Mouse (Mus musculus) heart, postnatal 4 days (tissue): ENCODE results near the gene Dnah3. TPM values are rescaled to one million over a fixed set of nuclear protein-coding genes. Genes with fewer than 3 reads are reported as not detected.

Experiments
- DNase-seq: peaks from one replicate; pipeline ENCODE4 v3.0.0; 2021
- total RNA-seq, 2 experiments: library from RNA; stranded (reverse); gene quantifications; 2 replicates each; pipeline ENCODE4 v1.2.3; 2021

Dnah3 gene
- total RNA-seq, 2 experiments from 2014 or later = 0.02 to 0.05 TPM

DNA sequence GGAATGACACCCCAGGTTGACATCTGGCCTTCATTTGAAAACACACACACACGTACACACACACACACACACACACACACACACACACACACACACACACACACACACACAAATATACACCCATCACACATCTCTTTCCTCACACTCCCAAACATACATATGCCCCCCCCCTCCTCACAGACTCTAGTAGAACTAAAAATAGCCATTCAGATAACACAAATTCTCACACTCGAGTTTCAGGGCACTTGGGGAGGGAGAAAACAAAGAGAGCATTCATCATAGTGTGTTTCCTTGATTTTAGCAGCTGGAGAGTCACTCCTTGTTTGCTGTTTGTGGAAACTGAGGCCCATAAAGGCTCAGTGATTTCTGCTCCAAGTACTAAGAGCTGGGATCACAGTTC is 41.1 kb downstream of the Dnah3 start:
- no peak for DNase-seq

DNA sequence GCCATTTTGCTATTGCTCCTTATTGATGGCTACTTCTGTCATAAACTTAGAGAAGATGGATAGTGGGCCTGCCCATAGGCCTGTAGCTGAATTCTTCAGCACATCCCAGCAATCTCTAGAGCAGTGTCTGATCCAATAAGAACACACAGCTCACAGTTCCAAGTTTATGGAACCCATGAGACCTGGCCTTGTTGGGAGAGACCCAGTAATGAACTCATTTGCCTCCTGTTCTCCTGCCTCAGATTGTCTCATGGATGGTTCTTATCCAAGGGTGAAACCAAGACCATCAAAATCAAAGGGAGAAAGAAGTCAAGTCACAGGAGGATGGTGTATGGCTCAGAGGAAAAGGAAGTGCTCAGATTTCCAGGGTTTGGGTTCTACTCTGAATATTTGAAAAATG is 44.6 kb downstream of the Dnah3 start:
- DNase-seq = no peak

DNA sequence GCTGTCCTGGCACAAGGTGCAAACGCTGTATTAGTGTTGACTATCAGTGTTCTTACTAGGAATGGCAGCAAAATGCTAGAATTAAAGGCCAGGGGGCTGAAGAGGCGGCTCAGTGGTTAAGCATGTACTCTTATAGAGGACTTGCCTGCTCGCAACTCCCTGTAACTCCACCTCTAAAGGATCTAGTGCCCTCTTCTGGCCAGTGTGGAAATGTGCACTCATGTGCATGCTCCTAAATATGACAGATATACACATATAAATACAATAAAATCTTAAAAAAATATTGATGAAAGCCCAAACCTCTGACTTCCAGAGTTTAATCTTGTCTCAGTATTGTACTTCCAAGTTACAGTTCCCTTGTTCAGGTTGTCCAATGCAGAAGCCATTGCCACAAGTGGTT is 51.1 kb downstream of the Dnah3 start:
- DNase-seq = no peak

DNA sequence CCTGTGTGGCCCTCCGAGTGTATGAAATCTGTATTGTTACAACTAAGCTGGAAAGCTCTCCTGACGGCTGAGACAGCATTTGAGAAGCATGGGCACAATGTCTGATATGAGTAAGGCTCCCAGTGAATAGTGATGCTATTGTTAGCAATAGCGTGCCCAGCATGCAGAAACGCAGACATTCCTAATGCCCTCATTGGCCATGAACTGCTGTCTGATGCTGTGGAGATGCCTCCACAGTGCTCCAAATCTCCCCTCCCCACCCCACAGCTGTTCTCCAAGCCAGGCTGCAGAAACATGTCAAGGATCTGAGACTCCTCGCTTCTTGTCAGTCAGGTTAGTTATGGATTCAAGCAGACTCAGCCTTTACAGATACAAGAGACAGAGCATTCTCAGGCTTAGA is 58.7 kb downstream of the Dnah3 start:
- no peak for DNase-seq

DNA sequence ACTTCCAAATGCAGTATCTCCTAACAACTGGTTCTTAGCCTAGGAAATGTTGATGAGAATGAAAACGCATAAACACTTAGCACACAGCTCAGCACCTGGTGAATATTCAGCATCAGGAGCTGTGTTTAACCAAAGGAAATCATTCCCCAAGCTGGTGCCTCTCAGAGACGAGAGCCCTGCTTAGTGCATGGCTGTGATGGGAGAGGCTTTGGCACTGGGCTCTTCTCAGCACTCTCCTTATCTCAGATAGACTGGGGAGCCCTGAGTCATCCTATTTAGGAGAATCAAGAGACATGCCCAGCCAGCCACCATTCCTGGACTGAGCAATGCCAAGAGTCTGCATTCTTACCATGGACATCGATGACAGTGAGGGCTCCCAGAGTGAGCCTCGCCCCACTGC is 60.1 kb downstream of the Dnah3 start:
- no peak for DNase-seq

DNA sequence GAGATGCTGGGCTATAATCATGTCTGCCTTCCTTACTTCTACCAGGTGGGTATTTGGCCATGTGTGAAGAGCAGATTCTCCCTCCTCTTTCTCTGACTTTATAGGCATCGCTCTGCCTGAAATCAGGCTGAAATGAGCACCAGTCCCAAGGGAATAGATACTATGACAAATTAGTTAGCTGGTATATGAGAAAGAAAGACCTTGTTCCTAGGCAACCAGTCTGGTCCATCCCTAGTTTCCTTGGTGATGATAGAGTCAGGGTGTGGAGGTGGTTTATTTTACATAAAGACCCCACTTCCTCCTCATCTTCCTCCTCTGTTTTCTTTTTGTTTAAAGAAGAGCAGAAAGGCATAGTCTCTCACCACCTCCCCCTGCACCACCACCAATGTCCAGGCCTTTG is 60.5 kb downstream of the Dnah3 start:
- no peak for DNase-seq

DNA sequence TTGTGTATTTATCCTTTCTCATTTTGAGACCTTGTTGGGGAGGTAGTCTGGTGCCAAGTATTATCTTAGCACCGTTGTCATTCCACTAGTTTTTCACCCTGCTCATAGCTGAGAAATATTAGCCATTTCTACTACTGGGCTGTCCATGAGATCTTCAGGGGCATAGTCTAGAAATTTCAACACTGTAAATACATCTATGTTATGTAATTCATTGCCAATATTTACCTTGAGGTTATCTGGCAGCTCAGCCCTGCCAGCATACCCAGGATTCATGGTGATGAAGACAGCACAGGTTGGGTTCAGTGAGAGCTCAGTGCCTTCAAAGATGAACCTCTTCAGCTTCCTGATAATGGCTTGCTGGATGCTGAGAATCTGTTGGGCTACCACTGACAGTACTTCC is 66.4 kb downstream of the Dnah3 start:
- DNase-seq = no peak

DNA sequence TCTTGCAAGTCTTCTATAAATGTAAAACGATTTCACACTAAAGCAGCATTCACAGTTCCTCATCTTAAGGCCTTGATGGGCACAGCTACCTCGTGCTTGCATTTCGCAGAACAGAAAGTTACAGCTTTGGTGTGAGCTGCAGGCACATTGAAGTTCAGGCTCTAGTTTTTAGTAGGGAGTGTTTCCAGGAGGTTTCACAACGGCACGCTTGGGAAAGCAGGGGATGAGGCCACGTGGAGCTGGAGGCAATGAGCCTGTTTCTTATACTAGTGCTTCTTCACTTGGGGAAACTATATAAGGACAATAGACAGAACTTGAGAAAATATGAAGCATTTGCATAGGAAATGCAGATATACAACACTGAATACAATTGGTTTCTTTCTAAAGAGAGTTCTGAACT is 98.0 kb downstream of the Dnah3 start:
- DNase-seq = no peak

DNA sequence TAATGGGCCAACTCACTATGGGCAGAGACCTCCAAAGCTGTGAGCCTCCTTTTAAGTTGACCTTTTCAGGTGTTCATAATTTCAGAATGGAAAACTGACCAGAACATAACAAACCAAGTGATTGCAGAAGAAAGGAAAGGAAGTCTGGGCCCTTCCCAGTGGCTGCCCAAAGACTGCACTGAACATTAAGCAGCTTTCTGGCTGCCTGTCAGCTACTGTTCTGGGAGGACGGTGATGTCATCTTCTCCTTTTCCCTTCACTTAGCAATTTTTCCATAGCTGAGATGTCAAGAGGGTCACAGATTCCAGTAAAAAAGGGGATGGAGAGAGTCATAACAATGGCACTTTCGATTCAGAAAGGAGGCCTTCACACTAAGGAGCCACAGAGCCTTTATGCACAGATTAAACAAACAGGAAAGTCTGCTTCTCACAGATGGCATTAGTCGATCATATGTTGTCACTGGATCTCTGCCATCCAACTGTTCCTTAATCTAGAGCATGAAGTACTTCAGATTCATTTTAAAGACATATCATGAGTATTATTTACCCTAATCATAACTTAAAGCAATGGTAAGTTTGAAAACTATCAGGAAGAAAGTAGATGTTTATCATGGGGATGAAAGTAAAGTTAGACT is 109.7 kb downstream of the Dnah3 start:
- DNase-seq = peak; percentile 48

DNA sequence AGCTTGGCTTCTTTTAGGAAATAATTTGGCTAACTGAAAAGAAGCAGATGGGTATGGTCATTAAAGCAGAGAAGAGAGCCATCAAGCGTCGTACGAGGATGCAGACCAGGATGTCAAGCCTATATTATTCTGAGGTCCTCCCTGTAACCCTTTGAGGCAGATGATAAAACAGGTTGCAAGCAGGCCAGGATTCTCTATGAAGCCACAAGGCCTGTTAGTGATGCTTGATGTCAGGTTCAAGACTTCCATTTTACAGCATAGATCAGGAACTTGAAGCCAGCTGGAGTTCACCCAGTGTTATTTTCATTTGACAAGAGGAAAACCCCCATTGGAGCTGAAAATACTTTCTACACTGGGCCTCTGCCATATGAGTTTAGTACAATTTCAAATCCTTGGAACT is 114.9 kb downstream of the Dnah3 start:
- DNase-seq = no peak

DNA sequence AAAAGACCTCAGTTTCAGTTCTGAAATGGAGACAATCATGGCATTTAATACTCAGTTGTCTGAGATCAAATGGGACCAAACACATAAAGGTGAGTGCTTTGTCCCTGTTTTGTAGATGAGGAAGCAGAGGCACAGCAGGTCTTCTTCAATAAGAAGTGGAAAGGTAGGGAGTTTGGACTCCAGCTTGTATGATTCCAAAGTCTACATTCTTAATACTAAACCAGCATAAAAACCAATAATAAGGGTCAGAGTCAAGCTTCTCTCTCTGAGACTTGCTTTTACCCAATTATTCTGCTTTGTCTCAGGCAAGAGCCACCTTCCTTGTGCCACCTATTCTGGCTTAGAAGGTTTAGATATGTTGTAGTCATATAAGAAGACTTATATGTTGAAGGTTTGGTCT is 116.5 kb downstream of the Dnah3 start:
- no peak for DNase-seq

DNA sequence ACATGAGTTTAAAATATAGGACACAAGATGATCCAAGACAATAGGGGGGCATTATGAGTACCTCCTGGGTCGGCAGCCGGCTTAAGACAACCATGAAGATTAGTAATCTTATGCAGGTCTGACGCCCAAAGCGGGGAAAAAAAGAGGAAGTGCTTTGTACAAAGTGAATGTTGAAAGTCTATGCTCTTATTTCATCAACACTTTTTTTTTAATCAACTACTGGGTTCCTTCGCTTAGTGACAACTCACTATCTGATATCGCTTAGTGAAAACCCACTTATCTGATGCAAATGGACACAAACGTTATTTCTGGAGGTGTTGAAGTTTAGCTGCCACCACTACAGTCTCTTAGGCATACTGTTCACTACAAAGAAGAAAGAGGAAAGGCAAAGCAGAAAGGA is 117.5 kb downstream of the Dnah3 start:
- no peak for DNase-seq

DNA sequence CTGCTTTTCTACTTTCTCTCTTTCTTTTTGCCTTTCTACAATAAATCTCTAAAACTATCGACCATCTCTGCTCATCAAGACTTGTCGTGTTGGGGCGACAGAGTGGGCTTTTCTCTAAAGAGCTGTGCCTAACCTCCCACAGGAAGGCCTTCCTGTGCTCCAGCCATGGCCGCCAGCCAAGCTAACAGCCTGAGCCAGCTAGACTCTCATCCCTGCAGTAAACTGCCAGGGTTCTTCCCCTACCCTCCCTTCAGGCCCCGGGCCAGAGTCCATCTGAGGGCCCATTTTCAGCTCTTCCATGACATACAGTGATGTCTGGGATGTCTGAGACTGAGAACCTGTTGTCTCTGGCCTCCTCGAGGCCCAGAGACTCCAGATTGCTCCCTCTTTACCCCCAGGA is 118.8 kb downstream of the Dnah3 start:
- DNase-seq = peak; percentile 45

DNA sequence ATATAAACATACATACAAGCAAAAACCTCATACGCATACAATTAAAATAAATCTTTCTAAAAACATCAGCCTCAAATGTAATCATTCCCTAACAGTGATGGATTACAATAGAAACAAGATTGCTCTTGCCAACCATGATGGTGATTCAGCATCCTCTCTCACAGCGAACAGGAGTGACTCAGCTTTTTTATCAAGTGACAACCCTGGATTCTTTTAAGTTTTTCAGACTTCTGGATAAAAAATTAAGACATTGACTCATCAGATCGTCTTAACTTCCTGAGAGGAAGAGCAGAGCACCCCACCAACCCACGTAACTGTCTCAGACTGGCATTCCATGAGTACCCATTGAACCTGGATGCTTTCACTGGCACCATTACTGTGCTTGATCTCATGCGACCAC is 120.9 kb downstream of the Dnah3 start:
- no peak for DNase-seq

DNA sequence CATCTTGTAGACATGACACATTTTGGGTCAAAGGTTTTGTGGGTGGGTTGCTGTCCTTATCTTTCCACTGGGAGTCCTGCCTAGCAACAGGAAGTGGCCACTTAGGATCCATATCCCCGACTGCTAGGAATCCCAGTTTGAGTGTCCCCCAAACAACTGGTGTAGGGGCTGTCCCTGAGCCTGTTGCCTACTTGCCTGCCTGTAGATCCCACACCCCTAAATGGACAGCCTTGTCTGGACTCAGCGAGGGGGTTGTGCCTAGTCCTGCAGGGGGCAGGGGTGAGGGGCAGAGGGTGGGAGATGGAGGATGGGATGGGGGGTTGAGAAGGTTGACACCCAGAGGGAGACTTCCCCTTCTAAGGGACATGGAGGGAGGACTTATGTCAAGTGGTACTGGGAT is 125.8 kb downstream of the Dnah3 start:
- DNase-seq = no peak

DNA sequence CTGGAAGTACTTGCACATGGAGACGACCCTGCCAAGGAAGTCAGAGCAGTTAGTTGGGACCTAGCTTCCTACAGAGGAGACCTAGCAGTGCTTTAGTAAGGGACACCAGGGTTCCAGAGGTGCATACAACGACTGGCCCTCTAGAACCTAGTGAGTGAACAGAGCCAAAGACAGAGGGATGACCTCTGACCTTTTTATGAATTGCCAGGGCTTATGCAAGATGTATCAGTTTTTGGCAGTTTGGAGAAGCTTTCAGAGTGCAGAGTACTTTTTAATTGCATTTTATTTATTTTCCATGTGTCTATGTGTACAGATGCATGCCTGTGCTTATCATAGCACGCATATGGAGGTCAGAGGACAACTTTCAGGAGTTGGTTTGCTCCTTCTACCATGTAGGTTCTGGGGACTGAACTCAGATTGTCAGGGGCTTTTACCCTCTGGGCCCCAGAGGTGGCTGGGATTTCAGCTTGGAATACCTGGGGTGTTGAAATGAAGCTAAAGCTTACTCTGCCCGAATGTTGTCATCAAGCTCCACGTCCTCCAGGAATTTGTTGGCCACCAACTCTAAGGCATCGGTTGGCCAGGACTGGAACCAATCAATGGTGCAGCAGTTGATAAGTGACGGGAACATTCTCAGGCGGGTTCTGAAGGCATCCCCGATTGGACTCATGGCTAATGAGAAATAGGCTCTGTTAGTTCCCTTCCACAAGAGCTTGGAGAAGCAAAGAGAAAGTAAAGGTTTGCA is 129.3 kb downstream of the Dnah3 start:
- no peak for DNase-seq

DNA sequence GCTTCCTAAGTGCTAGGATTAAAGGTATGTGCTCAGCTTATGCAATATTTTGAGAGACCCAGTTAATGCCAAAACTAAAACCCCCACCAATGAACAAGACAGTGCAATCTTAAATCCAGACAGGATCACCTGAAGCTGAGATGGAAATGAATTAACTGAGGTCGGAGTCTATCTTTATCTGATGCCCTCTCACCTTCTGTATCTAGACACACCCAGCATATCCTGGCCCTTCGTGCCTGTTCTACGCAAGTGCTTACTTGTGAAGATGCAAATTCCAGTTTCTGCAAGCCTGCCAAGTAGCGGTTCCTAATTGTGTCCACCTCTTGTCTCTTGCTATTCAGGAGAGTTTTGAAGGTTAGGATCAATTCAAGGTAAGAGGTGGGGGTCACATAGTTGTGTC is 129.9 kb downstream of the Dnah3 start:
- DNase-seq = no peak

DNA sequence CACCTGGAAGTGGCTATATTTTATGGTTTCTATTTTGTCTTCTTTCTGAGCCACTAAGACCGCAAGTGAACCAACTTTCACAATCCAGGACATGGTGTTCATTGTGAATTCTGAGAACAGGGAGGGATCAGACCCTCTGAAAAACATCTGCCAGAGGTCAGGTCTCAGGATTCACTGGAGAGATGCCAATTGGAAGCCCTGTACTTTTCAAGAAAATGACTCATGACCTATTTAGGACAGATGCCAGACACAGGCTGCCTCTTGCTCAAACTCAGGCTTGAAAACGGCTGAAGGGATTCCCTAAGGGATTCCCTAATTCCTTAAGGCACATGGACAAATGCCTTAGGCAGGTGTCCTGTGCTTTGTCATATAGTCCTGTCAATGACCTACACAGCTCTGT is 134.0 kb downstream of the Dnah3 start:
- DNase-seq = peak; percentile 48

DNA sequence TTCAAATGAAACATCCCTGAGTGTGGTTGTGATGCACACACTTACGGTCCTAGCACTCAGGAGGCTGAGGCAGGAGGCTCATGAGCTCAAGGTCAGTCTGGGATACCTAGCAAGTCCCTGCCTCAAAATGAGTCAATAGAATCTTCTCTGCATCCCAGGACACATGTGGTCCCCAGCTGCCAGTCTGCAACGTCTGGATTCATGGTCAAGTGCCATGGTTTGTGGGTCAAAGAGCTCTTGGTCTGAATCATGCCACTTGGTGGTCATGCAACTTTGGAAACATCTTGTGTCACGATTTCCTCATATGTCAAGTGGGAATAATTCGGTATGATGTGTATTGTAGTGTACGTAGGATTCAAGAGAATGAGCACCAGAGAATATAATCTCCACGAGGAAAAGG is 134.5 kb downstream of the Dnah3 start:
- DNase-seq = no peak

DNA sequence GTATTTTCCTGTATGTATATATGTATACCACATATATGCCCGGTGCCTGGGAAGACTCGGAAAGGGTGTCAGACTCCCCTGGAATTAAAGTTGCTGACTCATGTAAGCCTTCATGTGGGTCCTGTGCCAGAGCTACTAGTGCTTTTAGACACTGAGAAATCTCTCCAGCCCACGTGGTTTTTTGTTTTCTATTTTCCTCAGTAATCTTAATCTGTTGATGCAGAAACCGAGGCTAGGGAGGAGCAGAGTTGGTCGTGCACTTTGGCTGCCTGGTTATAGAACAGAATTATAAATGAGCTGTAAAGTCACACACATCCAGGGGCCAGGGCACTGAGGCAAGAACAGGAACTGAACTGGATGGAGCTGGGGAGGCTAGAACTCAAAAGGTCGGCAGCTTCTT is 135.1 kb downstream of the Dnah3 start:
- DNase-seq = no peak

DNA sequence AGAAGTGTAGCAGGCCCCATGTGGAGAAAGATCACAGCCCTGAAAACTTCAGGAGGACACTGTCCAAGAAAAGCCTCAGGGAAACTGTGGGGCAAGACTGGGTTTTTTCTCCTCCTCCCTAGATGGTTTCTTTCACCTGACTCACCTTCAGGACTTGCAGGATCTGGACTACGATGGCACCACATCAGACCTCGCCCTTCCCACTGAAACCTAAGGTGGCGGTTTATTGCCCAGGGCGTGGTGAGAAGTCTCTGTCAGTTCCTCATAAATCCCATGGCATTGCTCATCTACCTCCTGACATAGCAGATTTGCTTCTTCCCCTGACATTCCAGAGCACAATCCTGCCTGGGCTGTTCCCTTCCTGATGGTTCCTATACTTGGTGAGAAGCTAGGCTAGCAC is 135.6 kb downstream of the Dnah3 start:
- DNase-seq = no peak

DNA sequence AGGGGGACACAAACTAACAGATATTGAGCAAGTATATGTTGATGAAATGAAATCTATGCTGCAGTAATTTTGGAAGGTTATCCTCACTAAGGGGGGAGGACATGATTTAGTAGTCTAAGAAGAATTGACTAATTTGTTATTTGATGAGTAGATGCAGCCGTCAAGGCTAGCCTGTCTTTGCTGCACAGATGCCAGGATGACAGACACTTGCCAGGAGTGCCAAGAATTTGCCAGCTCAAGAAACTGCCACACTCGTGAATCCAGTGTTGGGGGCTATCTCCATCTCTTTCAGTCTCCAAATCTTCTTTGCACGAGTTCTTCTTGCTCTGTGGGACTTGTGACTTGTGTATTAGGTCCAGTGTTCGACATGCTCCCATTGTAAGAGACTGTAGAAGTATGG is 136.0 kb downstream of the Dnah3 start:
- no peak for DNase-seq

DNA sequence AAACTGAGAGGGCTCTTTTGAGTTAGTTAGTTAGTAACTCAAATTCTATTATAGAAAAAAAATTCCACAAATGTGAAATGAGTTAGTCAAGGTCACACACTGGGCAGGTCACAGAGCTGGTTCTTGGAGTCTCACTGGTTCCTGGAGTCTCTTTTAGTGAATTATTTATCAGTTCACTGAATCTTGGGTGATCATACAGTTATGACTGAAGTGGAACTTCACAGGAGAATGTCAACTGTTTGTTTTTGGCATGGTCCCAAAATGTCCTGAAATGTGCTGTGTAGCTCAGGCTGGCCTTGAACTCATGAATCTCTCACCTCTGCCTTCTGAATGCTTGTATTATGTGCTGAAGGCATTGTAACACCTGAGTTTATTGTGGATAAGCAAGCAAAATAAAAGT is 137.7 kb downstream of the Dnah3 start:
- DNase-seq = no peak

DNA sequence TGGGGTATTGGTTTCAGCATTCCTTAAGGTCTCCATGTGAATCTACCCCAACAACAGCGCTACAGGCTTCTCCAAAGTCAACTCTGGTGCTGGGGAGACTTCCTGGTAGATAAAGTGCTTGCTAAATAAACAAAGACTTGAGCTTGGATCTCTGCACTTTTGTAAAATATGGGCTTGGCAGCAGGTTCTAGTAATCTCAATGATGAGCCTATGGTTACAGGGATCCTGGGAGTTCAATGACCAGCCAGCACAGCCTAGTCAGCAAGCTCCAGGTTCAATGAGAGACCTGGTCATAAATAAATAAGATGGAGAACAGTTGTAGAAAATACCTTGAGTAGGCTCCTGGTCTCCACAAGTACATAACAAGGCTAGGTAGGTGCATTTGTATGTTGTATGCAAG is 141.0 kb downstream of the Dnah3 start:
- DNase-seq = no peak

DNA sequence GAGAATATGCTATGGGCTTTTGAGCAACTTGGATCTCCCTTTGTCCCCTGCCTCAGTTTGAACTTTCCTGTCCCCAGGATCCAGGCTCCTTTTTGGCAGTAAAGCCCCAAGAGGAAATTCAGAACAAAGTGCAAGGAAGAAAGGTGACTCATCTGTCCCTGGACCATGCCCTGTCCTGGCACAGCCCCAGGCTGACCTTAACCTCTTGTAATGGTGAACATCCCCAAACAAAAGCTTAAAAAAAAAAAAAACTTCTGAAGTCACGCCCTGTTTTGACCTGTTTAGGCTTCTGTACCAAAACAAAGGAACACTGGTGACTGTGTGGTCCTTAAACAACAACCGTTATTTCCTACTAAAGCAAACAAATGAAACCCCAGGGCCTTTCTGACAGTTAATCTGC is 153.5 kb downstream of the Dnah3 start:
- peak; percentile 19 for DNase-seq
